Mouse (Mus musculus) spleen, adult 2 months (tissue): ENCODE results near the gene 4933411K16Rik.

Experiments used
- CTCF ChIP-seq: fragments of 200-500 bp; IDR thresholded peaks from 2 replicates; pipeline ENCODE4 v1.5.1; 2011; ENCODE audit warnings: mild to moderate bottlenecking, inconsistent platforms; ENCODE audit not compliant: insufficient read depth, insufficient read length, insufficient replicate concordance; ENCODE audit errors: extremely low read depth
- POLR2A ChIP-seq: fragments of 200-500 bp; IDR thresholded peaks from 2 replicates; pipeline ENCODE4 v1.6.1; 2011; ENCODE audit warnings: low read depth, low read length, inconsistent platforms

DNA sequence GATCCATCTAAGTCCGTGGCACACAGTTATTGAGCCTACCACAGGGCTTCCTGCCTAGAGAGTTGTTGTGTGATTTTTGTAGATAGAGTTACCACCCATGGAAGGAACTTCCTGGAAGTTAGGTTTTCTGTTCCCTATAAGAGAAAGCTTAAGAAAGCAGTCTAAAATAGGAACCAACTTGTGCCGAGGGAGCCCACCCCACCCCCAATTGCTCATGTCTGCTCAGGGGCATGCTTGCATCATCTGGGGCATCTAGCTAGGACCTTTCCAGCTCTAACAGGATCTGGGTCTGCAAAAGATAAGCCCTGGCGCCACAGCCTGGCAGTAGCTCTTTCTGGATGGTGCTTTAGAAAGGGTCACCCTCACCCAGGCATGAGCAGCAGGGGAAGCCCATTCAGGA, 46.4 kb upstream of the 4933411K16Rik start:
- TF ChIP-seq CTCF (no peak), POLR2A (no peak)
